Mouse (Mus musculus) embryonic facial prominence, embryonic 15.5 days (tissue): ENCODE measurements around the gene Cbarp. TPM values are rescaled to one million over a fixed set of nuclear protein-coding genes. Genes with fewer than 3 reads are reported as not detected.
A peak's percentile ranks its signal among the peaks of the same experiment; 100 is the strongest.

ENCODE experiments used
- ATAC-seq: fragments of 200-750 bp; cut with Nextera tagmentation; 2 replicates; pipeline ENCODE4 v1.8.0; 2017; ENCODE audit warnings: low read depth, moderate TSS enrichment; ENCODE audit not compliant: insufficient number of reproducible peaks, low FRiP score, low TSS enrichment
- H3K27ac ChIP-seq: fragments of 300-500 bp; sonication (generic); replicated peaks from 2 replicates; pipeline ENCODE4 v1.5.1; 2015; ENCODE audit warnings: mild to moderate bottlenecking, inconsistent platforms
- H3K27me3 ChIP-seq: fragments of 300-500 bp; sonication (generic); 2 replicates; pipeline ENCODE4 v1.6.1; 2015; ENCODE audit warnings: inconsistent platforms
- H3K36me3 ChIP-seq: fragments of 300-500 bp; sonication (generic); 2 replicates; pipeline ENCODE4 v1.6.1; 2015; ENCODE audit warnings: mild to moderate bottlenecking, inconsistent platforms
- H3K4me1 ChIP-seq: fragments of 300-500 bp; sonication (generic); 2 replicates; pipeline ENCODE4 v1.6.1; 2015; ENCODE audit warnings: inconsistent platforms
- H3K4me2 ChIP-seq: fragments of 300-500 bp; sonication (generic); replicated peaks from 2 replicates; pipeline ENCODE4 v1.6.1; 2015; ENCODE audit warnings: mild to moderate bottlenecking, inconsistent platforms
- H3K4me3 ChIP-seq: fragments of 300-500 bp; sonication (generic); replicated peaks from 2 replicates; pipeline ENCODE4 v1.5.1; 2015; ENCODE audit warnings: mild to moderate bottlenecking, inconsistent platforms
- H3K9ac ChIP-seq: fragments of 300-500 bp; sonication (generic); 2 replicates; pipeline ENCODE4 v1.6.1; 2015; ENCODE audit warnings: inconsistent platforms
- H3K9me3 ChIP-seq: fragments of 300-500 bp; sonication (generic); replicated peaks from 2 replicates; pipeline ENCODE4 v1.6.1; 2016; ENCODE audit warnings: inconsistent platforms
- WGBS: fragments of 180-500 bp; shearing (Covaris S2); methylation state at CpG from one replicate; pipeline ENCODE4 v1.1.7; 2015; 5-methylcytosine and 5-hydroxymethylcytosine counted together
- polyA plus RNA-seq: library from polyadenylated mRNA; unstranded; fragments of >200 nt; fragmentation: Nextera tagmentation; extraction: Ambion mirVana; gene quantifications from 2 replicates; pipeline ENCODE4 v1.2.1, GENCODE M21; 2015

Cbarp gene
- polyA plus RNA-seq, 1 experiment from 2014 or later = 10.9 TPM

GRCm38 (mm10) chr10:80155277-80155676, 14.6 kb upstream of the Cbarp start:
- Histone ChIP-seq H3K36me3 (peaks cover 55% of the 10 kb centered on the region), H3K9me3 (no peaks in the 10 kb centered on the region), H3K9ac (no peak overlapping the region), H3K27ac (peak overlapping the region; percentile 3; the same call in 1 of the 2 replicates), H3K4me2 (no peak overlapping the region), H3K4me3 (no peak overlapping the region), H3K4me1 (peaks cover 84% of the 10 kb centered on the region), H3K27me3 (no peaks in the 10 kb centered on the region)
- ATAC-seq = no peak
- WGBS = 27% methylated on average over 1 of the region's 1 CpGs

GRCm38 (mm10) chr10:80154384-80154783, 13.7 kb upstream of the Cbarp start:
- Histone ChIP-seq H3K4me3 (no peak overlapping the region), H3K9ac (no peak overlapping the region)

GRCm38 (mm10) chr10:80153713-80154112, 13.1 kb upstream of the Cbarp start:
- ATAC-seq = no peak
- Histone ChIP-seq H3K9me3 (no peaks in the 10 kb centered on the region), H3K27me3 (no peaks in the 10 kb centered on the region), H3K27ac (peak overlapping the region; percentile 100), H3K4me3 (peak overlapping the region; percentile 90; the same call in 1 of the 2 replicates), H3K4me1 (peaks cover 70% of the 10 kb centered on the region), H3K9ac (0 out of 2 replicates have a peak overlapping the region, but pooled peaks have one; percentile 91), H3K36me3 (peaks cover 55% of the 10 kb centered on the region), H3K4me2 (peak overlapping the region; percentile 83; the same call in 1 of the 2 replicates)
- 80% methylated on average over 19 of the region's 19 CpGs for WGBS

More at GRCm38 (mm10) chr10:80154384-80154783, 13.7 kb upstream of the Cbarp start:
- peaks cover 55% of the 10 kb centered on the region for H3K36me3 ChIP-seq
- H3K27me3 ChIP-seq = no peaks in the 10 kb centered on the region
- ATAC-seq = no peak
- WGBS = 83% methylated on average over 7 of the region's 7 CpGs
- H3K27ac ChIP-seq = no peak overlapping the region
- H3K4me2 ChIP-seq = no peak overlapping the region
- H3K9me3 ChIP-seq = no peaks in the 10 kb centered on the region
- peaks cover 77% of the 10 kb centered on the region for H3K4me1 ChIP-seq

GRCm38 (mm10) chr10:80152873-80153260, 12.2 kb upstream of the Cbarp start:
- no peaks in the 10 kb centered on the region for H3K9me3 ChIP-seq
- no peaks in the 10 kb centered on the region for H3K27me3 ChIP-seq
- WGBS = 33% methylated on average over 3 of the region's 3 CpGs
- H3K4me2 ChIP-seq = peak overlapping the region; percentile 83
- H3K36me3 ChIP-seq = peaks cover 55% of the 10 kb centered on the region
- H3K9ac ChIP-seq = peak overlapping the region; percentile 91; the same call in 1 of the 2 replicates
- peak overlapping the region; percentile 100 for H3K27ac ChIP-seq
- H3K4me1 ChIP-seq = peaks cover 64% of the 10 kb centered on the region
- no peak for ATAC-seq
- H3K4me3 ChIP-seq = peak overlapping the region; percentile 90

GRCm38 (mm10) chr10:80152071-80152872, 11.6 kb upstream of the Cbarp start:
- no peaks in the 10 kb centered on the region for H3K27me3 ChIP-seq

GRCm38 (mm10) chr10:80151211-80152034, 10.8 kb upstream of the Cbarp start:
- peak overlapping the region; percentile 83 for H3K4me2 ChIP-seq
- under 1% methylated on average over 25 of the region's 26 CpGs for WGBS
- no peaks in the 10 kb centered on the region for H3K9me3 ChIP-seq
- peaks cover 66% of the 10 kb centered on the region for H3K4me1 ChIP-seq
- peak overlapping the region; percentile 90 for H3K4me3 ChIP-seq
- peaks cover 42% of the 10 kb centered on the region for H3K36me3 ChIP-seq
- no peaks in the 10 kb centered on the region for H3K27me3 ChIP-seq
- H3K27ac ChIP-seq = peak overlapping the region; percentile 100
- ATAC-seq = no peak
- H3K9ac ChIP-seq = peak overlapping the region; percentile 91

More at GRCm38 (mm10) chr10:80152071-80152872, 11.6 kb upstream of the Cbarp start:
- Histone ChIP-seq H3K4me2 (peak overlapping the region; percentile 83), H3K9me3 (no peaks in the 10 kb centered on the region), H3K4me3 (peak overlapping the region; percentile 90), H3K9ac (peak overlapping the region; percentile 91), H3K4me1 (peaks cover 66% of the 10 kb centered on the region), H3K27ac (peak overlapping the region; percentile 100), H3K36me3 (peaks cover 51% of the 10 kb centered on the region)
- 5% methylated on average over 14 of the region's 15 CpGs for WGBS
- ATAC-seq = no peak

- no peaks in the 10 kb centered on the region for H3K9me3 ChIP-seq
- peak overlapping the region; percentile 90 for H3K4me3 ChIP-seq
- H3K4me1 ChIP-seq = peaks cover 67% of the 10 kb centered on the region
- no peaks in the 10 kb centered on the region for H3K27me3 ChIP-seq
- H3K4me2 ChIP-seq = peak overlapping the region; percentile 83
- peaks cover 33% of the 10 kb centered on the region for H3K36me3 ChIP-seq
- ATAC-seq = no peak
- WGBS = 0% methylated on average over 51 of the region's 71 CpGs
- H3K27ac ChIP-seq = peak overlapping the region; percentile 100
- H3K9ac ChIP-seq = peak overlapping the region; percentile 91
Measured at GRCm38 (mm10) chr10:80150226-80151210, 9.9 kb upstream of the Cbarp start.

- Histone ChIP-seq H3K27ac (peak overlapping the region; percentile 100), H3K36me3 (peaks cover 33% of the 10 kb centered on the region), H3K4me1 (peaks cover 65% of the 10 kb centered on the region)
Measured at GRCm38 (mm10) chr10:80149291-80150225, 8.9 kb upstream of the Cbarp start.

GRCm38 (mm10) chr10:80148610-80149290, 8.1 kb upstream of the Cbarp start:
- peak overlapping the region; percentile 83 for H3K4me2 ChIP-seq
- H3K4me3 ChIP-seq = peak overlapping the region; percentile 90
- H3K36me3 ChIP-seq = peaks cover 33% of the 10 kb centered on the region
- H3K9ac ChIP-seq = peak overlapping the region; percentile 85
- ATAC-seq = peak; percentile 45
- H3K4me1 ChIP-seq = peaks cover 64% of the 10 kb centered on the region
- under 1% methylated on average over 55 of the region's 57 CpGs for WGBS
- no peaks in the 10 kb centered on the region for H3K9me3 ChIP-seq
- H3K27ac ChIP-seq = peak overlapping the region; percentile 100
- no peaks in the 10 kb centered on the region for H3K27me3 ChIP-seq

More at GRCm38 (mm10) chr10:80149291-80150225, 8.9 kb upstream of the Cbarp start:
- H3K9ac ChIP-seq = peak overlapping the region; percentile 91
- no peaks in the 10 kb centered on the region for H3K9me3 ChIP-seq
- no peaks in the 10 kb centered on the region for H3K27me3 ChIP-seq
- ATAC-seq = peak; percentile 87
- peak overlapping the region; percentile 90 for H3K4me3 ChIP-seq
- H3K4me2 ChIP-seq = peak overlapping the region; percentile 83
- under 1% methylated on average over 85 of the region's 88 CpGs for WGBS
